Mouse (Mus musculus): ENCODE results near the gene Ifrd2. TPM values are rescaled to one million over a fixed set of nuclear protein-coding genes. Genes with fewer than 3 reads are reported as not detected.
A peak's percentile ranks its signal among the peaks of the same experiment; 100 is the strongest.
"Not testable (repeated sequence)": the region's sequence is repeated elsewhere in the genome, so short reads cannot be mapped to it uniquely, and the experiment has no call there.

The Ifrd2 gene
- total RNA-seq, 4 experiments from 2014 or later, result 43.7 to 58.2 (median 47.5) TPM

DNA sequence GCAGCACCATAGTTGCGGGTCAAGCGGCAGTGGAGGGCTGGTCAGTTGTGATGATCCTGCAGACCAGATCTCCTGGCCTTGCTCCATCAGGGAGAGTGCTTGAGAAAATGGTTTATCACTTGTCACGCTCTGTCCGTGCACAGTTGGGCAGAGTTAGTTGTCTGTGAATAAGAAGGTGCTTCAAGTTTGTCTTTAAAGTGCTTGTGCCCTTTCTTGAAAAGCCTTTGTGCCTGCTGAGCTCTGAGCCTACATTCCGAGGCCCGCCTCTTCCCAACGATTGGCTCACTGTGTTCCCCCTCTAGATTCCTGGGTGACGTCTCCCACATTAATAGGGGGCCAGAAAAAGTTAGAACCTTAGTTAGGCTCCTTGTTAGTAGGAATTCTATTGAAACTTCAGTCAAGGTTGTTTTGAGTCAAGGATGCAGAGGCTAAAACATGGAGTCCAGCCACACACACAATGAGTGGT is 35.5 kb upstream of the Ifrd2 start:
- DNase-seq (ENCODE audit: low spot score), result no peak

DNA sequence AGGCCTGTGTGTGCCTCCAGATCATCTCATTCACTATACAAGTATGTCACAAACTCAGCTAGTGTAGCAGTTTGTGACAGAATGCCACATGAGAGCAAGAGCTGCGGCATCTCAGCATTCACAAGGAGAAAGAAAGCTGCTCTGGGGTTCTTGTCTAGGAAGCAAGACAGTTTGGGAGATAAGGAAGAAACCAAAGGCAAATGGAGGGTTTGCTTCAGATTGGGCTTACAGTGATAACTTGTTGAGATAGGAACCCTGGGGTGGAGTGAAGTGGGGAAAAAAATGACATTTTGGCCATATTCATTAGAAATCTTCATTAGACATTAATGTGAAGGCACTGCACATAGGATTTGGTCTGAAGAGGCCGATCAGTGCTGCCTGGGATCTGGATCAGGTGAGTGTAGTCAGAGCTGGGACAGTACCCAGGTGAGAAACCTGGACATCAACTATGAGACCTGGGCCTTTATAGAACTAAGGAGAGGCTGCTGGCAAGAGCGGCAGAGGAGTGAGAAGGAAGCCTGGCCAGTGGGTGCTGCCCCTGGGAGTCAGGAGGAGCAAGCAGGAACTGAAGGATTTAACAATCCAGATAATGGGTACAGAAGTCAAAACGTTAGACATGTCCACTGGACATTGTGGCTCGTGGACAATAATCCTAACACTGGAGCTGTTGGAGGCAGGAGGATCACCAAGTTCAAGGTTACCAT is 34.6 kb upstream of the Ifrd2 start:
- DNase-seq (ENCODE audit: low spot score), result no peak

DNA sequence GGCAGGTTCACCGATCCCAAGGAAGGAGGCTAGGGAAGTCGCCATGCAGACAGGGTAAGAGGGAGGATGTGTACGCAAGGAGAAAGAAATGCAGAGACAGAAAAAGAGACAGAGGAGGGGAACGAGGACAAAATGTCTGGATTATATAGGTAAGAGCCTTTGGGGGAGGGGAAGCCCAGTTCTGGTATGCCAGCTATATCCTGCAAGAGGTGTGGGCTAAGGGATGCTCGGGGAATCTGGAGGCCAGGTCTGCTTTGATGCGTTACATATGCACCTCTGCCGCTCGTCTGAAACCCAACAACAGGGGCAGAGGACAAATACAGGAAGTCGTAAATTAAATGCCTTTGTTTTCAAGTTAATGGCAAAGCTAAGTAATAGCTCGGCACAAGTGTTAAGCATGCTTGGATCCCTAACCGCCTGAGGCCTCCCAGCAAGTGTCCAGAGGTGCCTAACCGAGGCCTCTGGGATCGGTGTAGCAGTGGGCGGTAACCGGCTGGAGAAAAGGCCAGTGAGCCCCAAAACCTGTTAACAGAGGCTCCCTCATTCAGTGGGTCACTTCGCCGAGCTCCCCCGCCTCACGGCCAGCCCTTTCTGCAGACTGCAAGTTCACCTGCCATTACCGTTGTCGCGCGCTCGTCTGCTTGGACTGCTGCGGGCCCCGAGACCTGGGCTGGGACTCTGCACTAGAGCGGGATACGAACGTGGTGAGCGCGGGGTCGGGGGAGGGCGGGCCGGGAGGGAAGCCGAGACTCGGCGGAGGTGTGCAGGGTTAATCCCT is 33.7 kb upstream of the Ifrd2 start:
- DNase-seq (ENCODE audit: low spot score), result no peak

DNA sequence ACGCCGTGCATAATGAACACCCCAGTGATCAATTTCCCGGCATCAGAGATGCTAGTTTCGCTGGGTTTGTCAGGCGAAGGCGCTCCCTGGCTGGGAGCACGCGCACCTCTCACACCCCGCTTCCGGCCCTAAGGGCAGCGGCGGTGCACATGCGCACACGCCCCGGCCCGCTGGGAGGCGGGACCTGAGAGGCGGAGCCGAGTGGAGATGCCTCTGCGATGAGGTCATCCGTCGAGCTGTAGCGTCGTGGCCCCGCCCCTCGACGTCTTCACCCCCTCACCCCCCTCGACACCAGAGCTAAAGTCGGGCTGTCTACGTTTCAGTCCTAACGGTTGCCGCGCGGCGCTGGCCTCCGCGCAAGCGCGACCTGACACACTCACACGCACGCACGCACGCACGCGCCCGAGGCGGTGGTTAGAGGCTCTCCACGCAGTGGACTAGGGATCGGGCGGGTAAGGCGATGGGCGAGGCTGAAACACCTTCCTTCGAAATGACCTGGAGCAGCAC is 33.1 kb upstream of the Ifrd2 start:
- DNase-seq (ENCODE audit: low spot score), result peak; percentile 92

DNA sequence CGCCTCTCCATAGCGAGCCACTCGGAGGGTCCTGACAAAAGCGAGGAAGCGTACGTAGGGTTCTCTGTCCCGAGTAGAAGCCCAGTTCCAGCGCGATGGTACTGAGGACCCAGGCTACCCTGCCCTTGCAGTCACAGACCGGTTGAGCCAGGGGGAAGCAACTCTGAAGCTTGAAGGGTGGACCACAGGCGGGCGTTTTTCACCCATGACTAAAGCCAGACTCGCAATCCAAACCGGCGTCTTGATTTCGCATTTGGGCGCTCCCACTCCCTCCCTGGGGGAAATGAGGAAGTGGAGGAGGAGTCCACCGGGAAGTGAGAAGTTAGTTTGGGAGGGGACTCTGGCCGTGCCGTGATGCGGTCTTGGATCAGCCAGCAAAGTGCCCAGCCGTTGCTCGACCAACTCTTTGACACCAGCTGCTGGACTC is 32.4 kb upstream of the Ifrd2 start:
- DNase-seq (ENCODE audit: low spot score), result peak; percentile 89

DNA sequence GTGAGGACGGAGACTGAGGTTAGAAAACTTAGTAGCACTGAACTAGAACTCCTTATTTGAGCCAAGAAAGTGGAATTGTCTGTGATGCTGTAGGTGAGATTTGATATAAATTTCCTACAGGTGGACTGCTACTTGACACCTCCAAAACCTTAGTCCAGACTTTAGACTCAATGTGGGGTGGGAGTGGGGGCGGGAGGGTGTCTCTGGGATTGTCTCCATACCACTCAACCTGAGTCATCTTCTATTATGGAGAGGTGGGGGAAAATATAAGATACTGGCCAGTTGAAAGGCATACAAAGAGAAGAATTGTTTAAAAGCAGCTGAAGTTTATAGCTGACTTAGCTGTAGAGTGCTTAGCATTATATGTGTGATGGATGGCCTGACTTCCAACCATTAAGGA is 31.7 kb upstream of the Ifrd2 start:
- no peak for DNase-seq (ENCODE audit: low spot score)

DNA sequence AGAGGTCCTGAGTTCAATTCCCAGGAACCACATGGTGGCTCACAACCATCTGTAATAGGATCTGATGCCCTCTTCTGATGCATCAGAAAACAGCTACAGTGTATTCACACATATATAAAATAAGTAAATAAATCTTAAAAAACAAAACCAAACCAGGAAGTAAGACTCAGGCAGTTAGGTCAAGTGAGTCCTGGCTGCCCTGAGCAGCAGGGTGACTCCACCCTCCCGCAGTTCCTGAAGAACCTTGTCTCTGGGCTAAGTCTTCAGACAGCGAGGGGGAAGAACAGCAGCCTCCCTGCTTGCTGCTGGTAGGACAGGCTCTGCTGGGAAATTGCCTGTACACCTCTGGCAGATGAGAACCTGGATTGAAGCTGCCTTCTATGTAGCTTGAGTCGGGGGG is 31.1 kb upstream of the Ifrd2 start:
- DNase-seq (ENCODE audit: low spot score), result no peak

DNA sequence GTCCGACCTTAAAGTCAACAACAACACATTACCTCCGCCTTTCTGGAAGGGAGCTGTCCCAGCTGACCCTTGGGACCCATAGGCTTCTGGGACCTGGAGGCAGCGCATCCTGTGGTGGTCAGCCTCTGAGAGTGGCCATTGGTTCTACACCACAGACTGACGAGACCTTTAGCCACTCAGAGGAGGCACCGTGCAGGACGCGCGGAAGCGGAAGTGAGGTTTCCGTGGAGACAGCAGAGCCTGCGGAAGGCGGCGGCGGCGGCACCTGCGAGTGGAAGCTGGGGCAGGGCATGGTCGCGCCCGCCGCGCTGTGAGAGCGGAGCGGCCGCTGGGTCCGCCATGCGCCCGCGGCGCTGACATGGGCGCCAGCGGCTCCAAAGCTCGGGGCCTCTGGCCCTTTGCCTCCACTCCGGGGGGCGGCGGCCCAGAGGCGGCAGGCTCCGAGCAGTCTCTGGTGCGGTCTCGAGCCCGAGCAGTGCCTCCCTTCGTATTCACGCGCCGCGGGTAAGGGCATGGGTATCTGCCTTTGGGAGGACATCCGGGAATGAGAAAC is 24.3 kb upstream of the Ifrd2 start, which contains the start of gene Tusc2:
Gene Tusc2 (plus strand): TSS at position 227 of the 553 bp plus-strand sequence.
- DNase-seq (ENCODE audit: low spot score), result peak; percentile 98

DNA sequence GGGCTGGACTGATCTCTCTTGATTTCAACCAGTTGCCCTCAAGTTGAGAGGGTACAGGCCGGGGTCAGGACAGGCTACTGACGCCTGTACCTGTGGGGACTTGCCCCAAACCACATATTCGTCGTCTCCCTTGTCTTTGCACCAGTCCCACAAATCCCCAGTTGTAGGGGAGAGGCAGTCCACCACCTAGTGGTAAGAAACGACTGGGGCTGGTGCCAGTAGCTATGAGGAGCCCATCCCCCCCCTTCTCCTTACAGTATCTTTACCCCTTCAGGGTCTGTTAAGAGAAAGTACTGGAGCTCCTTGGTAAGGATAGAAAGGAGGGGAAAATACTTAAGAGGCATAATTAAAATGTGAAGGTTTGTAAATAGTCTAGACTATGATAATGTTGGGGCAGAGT is 21.9 kb upstream of the Ifrd2 start:
- DNase-seq (ENCODE audit: low spot score), result not testable (repeated sequence)

DNA sequence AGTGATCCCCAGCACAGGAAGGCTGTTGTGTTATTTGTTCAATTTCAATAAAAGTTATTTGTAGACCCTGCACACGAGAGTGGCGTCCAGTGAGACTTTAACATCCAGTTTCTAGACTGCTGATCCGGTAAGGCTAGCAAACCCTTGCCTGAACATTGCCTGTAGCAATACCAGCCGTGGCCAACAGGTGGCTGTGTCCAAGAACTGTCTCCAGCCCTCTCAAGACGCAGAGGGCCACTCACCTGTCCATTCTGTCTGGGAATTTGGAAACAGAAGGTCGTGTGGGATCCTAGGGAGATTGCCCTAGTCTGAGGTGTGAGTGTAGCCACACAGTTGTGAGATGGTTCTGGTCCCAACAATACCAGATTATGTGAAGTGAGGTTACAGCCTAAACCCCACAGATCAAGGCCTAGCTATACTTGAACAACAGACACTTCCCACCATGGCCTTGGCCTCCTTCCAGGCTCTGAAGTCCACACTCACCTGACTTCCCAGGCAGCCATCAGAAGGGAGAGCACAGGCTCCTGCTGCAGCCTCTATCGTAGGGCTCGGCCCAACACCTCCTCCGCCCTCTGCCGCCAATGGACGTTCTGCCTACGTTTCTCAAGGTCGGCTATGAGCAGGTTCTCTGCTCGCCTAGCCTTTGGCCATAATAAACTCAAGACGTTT is 21.3 kb upstream of the Ifrd2 start:
- DNase-seq (ENCODE audit: low spot score), result peak; percentile 85

DNA sequence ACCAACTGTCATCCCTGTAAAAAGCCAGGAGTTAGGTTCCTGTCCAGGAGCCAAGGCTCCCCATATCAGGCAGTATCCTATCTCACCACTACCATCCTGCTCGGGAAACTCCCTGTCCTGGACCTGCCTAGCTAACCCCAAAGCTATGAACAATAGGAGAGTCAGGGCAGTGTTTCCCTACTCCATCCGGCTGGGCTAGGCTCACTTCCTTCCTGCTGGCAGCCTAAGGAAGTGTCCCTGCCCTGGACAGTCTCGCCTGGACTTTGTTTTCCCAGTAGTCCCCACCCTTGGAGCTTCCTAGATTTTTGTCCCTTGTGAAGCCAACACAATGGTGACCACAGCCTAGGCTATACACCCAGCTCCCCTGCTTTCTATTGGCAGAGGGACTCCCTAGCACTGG is 20.6 kb upstream of the Ifrd2 start:
- DNase-seq (ENCODE audit: low spot score), result peak; percentile 87

DNA sequence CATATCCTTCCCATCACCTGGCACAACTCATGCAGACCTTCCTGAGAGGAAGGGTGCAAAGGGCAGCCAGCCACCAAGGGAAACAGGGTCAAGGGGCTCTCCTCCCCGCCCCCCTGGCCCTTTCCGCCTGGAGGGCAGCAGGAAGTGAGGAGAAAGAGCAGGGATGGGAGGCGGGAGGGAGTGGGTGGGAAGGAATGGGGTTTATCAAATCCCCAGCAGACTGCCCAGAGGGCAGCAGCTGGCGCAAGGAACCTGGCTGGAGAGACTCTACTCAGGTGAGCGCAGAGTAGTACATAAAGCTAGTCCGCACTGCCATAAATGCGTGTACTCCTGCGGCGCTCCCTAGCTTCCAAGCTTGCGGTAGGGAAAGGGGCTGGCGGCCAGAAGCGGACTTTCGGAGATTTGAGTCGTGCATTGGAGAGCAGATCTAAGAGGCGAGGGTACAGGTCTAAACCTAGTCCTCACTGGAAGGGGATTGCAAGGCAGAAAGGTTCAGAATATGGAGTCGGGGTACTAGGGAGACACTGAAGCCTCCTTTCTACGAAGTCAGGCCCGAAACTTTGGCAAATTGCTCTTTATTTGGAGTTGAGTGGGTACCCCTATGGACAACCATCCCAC is 19.6 kb upstream of the Ifrd2 start, which contains the start of gene Hyal2:
Gene Hyal2 (plus strand): TSS at position 244 of the 618 bp plus-strand sequence.
- DNase-seq (ENCODE audit: low spot score), result no peak

DNA sequence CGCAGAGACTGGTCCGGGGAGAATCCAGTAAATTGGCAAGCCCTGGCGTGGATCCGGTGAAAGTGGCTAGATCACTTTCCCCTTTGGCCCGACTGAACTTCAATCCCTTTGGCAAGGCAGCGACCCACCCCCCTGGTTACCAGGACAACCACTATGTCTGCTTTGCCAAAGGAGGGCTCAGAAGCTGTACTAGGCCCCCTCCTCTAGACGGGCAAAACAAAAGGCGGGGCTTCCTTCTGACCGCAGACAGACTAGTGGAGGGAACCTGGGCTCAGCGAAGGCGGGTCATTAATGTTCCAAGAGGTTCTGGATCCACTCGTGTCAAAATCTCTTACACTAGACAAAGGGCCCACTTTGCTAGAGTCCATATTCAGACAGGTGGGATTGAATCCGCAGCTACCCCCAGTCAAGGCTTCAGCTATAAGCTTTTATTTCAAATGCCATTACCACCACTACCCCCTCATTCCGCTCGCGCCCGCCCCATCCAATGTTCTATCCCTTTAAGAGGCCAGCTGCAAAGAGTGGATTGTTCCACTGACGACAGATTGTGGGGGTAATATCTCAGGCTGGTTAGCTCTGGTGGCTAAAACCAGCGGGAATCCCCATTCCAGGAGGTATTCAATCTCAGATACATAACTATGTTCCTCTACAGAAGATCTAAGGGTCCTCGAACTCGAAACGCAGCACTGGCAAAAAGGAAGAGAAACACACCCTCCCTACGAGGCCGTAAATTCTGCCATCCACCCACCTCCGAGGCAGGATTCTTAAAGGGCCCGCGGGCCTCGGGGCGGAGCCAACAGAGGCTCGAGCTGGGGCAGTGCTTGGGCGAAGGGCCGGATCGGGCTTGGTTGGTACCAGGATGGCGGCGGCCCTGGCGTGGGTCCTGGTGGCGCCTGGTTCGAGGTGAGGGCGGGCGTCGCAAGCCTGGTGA is 18.8 kb upstream of the Ifrd2 start:
- DNase-seq (ENCODE audit: low spot score), result peak; percentile 86

DNA sequence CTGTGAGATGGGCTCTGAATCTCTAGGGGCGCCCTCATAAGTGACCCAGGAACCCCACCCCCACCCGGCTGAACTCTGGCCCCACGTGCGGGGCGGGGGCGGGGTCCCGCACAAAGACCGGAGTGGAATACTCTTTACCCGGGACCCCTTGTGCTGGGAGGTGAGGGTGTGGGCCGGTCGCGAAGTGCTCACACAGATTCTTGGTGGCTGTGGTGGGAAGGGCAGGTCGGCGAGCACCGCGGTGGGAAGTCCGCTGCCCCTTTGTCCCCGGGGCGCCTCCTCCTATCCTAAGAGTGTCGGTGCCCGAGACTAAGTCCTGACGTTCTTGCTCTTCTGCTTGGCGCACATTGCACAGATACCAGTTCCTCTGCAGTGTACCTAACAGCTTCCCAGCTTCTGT is 18.2 kb upstream of the Ifrd2 start:
- no peak for DNase-seq (ENCODE audit: low spot score)

DNA sequence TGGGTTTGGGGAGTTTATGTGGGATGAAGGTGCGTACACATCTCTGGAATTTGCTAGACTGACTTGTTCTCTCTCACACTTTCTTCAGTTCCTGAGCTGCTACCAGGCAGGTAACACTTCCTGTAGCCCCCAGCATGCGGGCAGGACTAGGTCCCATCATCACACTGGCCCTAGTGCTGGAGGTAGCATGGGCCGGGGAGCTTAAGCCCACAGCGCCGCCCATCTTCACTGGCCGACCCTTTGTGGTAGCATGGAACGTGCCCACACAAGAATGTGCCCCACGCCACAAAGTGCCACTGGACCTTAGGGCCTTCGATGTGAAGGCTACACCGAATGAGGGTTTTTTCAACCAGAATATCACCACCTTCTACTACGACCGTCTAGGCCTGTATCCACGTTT is 17.4 kb upstream of the Ifrd2 start:
- DNase-seq (ENCODE audit: low spot score), result no peak

DNA sequence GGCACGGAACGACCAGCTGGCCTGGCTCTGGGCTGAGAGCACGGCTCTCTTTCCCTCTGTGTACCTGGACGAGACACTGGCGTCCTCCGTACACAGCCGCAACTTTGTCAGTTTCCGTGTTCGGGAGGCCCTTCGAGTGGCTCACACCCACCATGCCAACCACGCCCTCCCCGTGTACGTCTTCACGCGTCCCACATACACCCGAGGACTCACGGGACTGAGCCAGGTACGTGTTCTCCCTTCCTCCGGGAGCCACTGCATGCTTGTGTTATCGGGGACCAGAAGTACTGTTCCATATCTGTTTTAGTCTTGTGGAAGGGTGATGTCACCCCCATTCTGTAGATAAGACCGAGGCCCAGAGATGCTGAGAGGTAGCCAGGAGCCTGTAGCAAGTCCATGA is 16.6 kb upstream of the Ifrd2 start:
- no peak for DNase-seq (ENCODE audit: low spot score)

DNA sequence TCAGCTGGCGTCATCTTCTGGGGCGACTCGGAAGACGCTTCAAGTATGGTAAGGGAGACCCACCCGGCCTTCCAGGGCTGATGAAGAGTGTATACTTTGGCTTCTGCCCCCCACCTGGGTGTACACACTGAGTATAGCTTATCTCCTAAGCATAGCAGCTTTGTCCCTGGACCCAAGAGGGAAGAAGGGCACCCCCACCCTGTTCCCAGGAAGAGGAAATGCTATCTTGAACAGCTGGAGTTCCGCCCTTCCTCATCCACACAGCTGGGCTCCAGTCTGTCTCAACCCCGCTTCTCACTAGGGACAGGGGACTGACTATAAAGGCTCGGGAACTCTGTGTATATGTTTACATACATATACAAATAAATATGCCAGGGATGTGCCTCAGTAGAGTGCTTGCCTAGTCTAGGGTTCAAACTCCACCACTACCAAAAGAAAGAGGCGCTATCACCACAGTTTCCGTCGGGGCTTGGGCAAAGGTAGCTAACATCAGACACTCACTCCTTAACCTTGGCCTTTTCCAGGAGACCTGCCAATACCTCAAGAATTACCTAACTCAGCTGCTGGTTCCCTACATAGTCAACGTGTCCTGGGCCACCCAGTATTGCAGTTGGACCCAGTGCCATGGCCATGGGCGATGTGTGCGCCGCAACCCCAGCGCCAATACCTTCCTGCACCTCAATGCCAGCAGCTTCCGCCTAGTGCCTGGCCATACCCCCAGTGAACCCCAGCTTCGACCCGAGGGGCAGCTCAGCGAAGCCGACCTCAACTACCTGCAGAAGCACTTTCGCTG is 15.7 kb upstream of the Ifrd2 start:
- DNase-seq (ENCODE audit: low spot score), result no peak

DNA sequence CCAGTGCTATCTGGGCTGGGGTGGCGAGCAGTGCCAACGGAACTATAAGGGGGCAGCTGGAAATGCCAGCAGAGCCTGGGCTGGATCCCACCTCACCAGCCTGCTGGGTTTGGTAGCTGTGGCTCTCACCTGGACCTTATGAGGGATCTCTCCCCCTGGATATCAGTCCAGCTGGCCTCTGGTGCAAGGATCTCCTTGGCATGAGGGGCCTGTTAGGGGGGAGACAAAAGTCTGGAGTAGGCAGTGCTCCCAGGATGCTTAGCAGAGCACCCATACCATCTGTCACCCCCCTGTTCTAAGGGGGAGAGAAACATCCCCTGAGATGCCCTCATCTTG is 15.1 kb upstream of the Ifrd2 start:
- DNase-seq (ENCODE audit: low spot score), result no peak

DNA sequence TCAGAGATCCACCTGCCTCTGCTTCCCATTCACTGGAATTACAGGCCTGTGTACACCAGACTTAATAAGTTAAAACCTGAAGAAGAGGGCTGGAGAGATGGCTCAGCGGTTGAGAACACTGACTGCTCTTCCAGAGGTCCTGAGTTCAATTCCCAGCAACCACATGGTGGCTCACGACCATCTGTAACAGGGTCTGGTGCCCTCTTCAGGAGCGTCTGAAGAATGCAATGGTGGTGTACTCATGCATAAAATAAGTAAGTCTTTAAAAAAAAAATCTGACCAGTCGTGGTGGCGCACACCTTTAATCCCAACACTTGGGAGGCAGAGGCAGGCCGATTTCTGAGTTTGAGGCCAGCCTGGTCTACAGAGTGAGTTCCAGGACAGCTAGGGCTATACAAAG is 13.7 kb upstream of the Ifrd2 start:
- not testable (repeated sequence) for DNase-seq (ENCODE audit: low spot score)
